In the genomic region with DNA sequence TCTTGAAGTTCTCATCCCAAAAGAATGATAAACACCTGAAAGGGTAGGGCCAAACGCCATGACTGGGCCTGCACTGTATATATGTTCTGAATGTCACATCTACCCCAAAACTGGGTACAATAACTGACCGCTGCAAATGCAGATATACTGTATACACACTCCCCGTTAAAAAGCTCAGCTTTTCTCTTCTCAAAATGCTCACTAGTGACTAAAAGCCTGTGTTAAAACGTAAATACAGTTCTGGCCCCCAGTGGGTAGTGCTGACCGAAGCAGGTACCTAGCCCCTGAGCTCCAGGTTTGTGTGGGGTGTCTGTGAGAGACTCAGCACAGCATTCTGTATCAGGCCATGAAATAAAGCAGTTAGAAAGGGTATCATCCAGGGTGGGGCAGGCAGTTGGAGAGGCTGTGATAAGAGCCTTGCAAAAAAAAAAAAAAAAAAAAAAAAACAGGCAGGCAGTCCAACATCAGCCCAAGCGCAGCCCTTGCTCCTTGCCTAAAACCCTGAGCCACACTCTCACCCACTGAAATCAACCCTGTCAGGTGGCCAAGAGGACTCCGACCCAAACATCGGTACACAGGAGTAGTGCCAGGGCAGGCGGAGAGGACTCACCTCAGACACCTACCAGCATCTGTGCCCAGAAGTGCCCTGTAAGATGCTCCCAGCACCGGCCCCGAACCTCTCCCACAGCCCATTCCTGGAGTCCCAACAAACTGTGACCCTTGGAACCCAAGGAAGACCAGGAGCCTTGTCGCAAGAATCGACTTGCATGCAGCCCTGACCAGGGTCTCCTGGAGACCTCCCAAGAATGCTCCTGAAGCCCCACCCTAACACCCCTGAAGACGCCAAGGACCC, we compare ENCODE assay signal across 8 mouse cellular contexts. TPM values are rescaled to one million over a fixed set of nuclear protein-coding genes. Genes with fewer than 3 reads are reported as not detected.
DNase-seq lines count a peak whose midpoint lies in the region; ATAC-seq and TF ChIP-seq lines count a peak whose summit lies in the region.

No protein-coding gene starts in this region.

- DNase-seq in cerebellum, adult 11-12 months, result peak; percentile 45
- DNase-seq in cerebellum, adult 9-10 months, result no peak
- DNase-seq in ZHBTc4 (ENCODE audit: low read depth, low spot score), result peak; percentile 9
- no peak for DNase-seq in kidney, postnatal 0 days (ENCODE audit: low spot score)
- DNase-seq in ovary, postnatal 14 days (ENCODE audit: low spot score), result no peak
- DNase-seq in right cerebral cortex, postnatal 4 days, result no peak

- no peaks in the 10 kb centered on the region for H3K36me3 ChIP-seq in heart, embryonic 11.5 days (ENCODE audit: control insufficient read depth, insufficient read depth, low read length)
- H3K36me3 ChIP-seq in kidney, postnatal 0 days (ENCODE audit: insufficient read depth, low read length), result no peaks in the 10 kb centered on the region
- H3K36me3 ChIP-seq in midbrain, embryonic 16.5 days (ENCODE audit: control insufficient read depth, insufficient read depth, low read length), result no peaks in the 10 kb centered on the region

- no peak for TF ChIP-seq CTCF in kidney, postnatal 0 days (IDR thresholded peaks at IDR 0.05; ENCODE audit: low read depth)

- peak; percentile 47 for ATAC-seq in heart, embryonic 11.5 days (replicated peaks; ENCODE audit: insufficient number of reproducible peaks, low FRiP score, low TSS enrichment)
- no peak for ATAC-seq in kidney, postnatal 0 days (replicated peaks; ENCODE audit: low FRiP score, low read depth)
- peak; percentile 36 for ATAC-seq in midbrain, embryonic 16.5 days

- H3K9me3 ChIP-seq in heart, embryonic 11.5 days (replicated peaks; ENCODE audit: control insufficient read depth, low read length), result no peaks in the 10 kb centered on the region
- no peaks in the 10 kb centered on the region for H3K9me3 ChIP-seq in kidney, postnatal 0 days (replicated peaks; ENCODE audit: low read length)
- no peaks in the 10 kb centered on the region for H3K9me3 ChIP-seq in midbrain, embryonic 16.5 days (replicated peaks; ENCODE audit: control insufficient read depth, low read length, poor library complexity, severe bottlenecking)

- H3K4me2 ChIP-seq in heart, embryonic 11.5 days, result peak overlapping the region; percentile 89
- peak overlapping the region; percentile 86 for H3K4me2 ChIP-seq in kidney, postnatal 0 days (ENCODE audit: low read length)
- peak overlapping the region; percentile 62 for H3K4me2 ChIP-seq in midbrain, embryonic 16.5 days (ENCODE audit: low read length)

- H3K4me1 ChIP-seq in heart, embryonic 11.5 days (ENCODE audit: control insufficient read depth, insufficient read depth, low read length), result peaks cover 13% of the 10 kb centered on the region
- H3K4me1 ChIP-seq in kidney, postnatal 0 days (replicated peaks; ENCODE audit: insufficient read depth, low read length), result peaks cover 14% of the 10 kb centered on the region
- H3K4me1 ChIP-seq in midbrain, embryonic 16.5 days (ENCODE audit: control insufficient read depth, insufficient read depth, low read length), result peaks cover 11% of the 10 kb centered on the region

- peak overlapping the region; percentile 71 for H3K4me3 ChIP-seq in heart, embryonic 11.5 days (ENCODE audit: low read depth, low read length)
- peak overlapping the region; percentile 83 for H3K4me3 ChIP-seq in kidney, postnatal 0 days (replicated peaks; ENCODE audit: low read depth, low read length)
- peak overlapping the region; percentile 69 for H3K4me3 ChIP-seq in midbrain, embryonic 16.5 days (ENCODE audit: low read depth, low read length)

- 47% methylated on average over 14 of the region's 14 CpGs for WGBS in heart, embryonic 11.5 days (ENCODE audit: insufficient replicate concordance)
- 52% methylated on average over 13 of the region's 14 CpGs for WGBS in kidney, postnatal 0 days
- 52% methylated on average over 14 of the region's 14 CpGs for WGBS in midbrain, embryonic 16.5 days

- H3K9ac ChIP-seq in heart, embryonic 11.5 days (ENCODE audit: low read depth, low read length), result peak overlapping the region; percentile 77
- peak overlapping the region; percentile 76 for H3K9ac ChIP-seq in kidney, postnatal 0 days (ENCODE audit: low read depth, low read length)
- peak overlapping the region; percentile 85 for H3K9ac ChIP-seq in midbrain, embryonic 16.5 days (ENCODE audit: low read depth, low read length)

- H3K27ac ChIP-seq in heart, embryonic 11.5 days (ENCODE audit: low read depth, low read length), result peak overlapping the region; percentile 54; the same call in 1 of the 2 replicates
- H3K27ac ChIP-seq in kidney, postnatal 0 days, result peak overlapping the region; percentile 40; the same call in 1 of the 2 replicates
- peak overlapping the region; percentile 35; the same call in 1 of the 2 replicates for H3K27ac ChIP-seq in midbrain, embryonic 16.5 days (ENCODE audit: low read length)

- no peaks in the 10 kb centered on the region for H3K27me3 ChIP-seq in heart, embryonic 11.5 days (ENCODE audit: control insufficient read depth, insufficient read depth, low read length)
- no peaks in the 10 kb centered on the region for H3K27me3 ChIP-seq in kidney, postnatal 0 days (ENCODE audit: insufficient read depth, low read length)
- no peaks in the 10 kb centered on the region for H3K27me3 ChIP-seq in midbrain, embryonic 16.5 days (ENCODE audit: control insufficient read depth, insufficient read depth, low read depth, low read length)

RNA-seq across cellular contexts. Expression of gene Stx2, which starts 1.0 kb away (rescaled TPM):
- polyA plus RNA-seq in heart, embryonic 11.5 days (2014; fragmentation: Nextera tagmentation; extraction: Ambion mirVana), result 23.1 and 24.2 TPM in 2 replicates
- polyA plus RNA-seq in kidney, postnatal 0 days (2015; fragmentation: Nextera tagmentation; extraction: Ambion mirVana), result 32.7 and 33.0 TPM in 2 replicates
- 14.8 TPM in 2 replicates for polyA plus RNA-seq in midbrain, embryonic 16.5 days (2015; fragmentation: Nextera tagmentation; extraction: Ambion mirVana)

RNA-seq across cellular contexts. Expression of gene Ran, which starts 12.5 kb away (rescaled TPM):
- 499 and 500 TPM in 2 replicates for polyA plus RNA-seq in heart, embryonic 11.5 days (2014; fragmentation: Nextera tagmentation; extraction: Ambion mirVana)
- polyA plus RNA-seq in kidney, postnatal 0 days (2015; fragmentation: Nextera tagmentation; extraction: Ambion mirVana), result 392 and 446 TPM in 2 replicates
- 329 and 357 TPM in 2 replicates for polyA plus RNA-seq in midbrain, embryonic 16.5 days (2015; fragmentation: Nextera tagmentation; extraction: Ambion mirVana)

RNA-seq across cellular contexts. Expression of gene Rimbp2, which starts 54.0 kb away (rescaled TPM):
- 0.03 and 0.39 TPM in 2 replicates for polyA plus RNA-seq in heart, embryonic 11.5 days (2014; fragmentation: Nextera tagmentation; extraction: Ambion mirVana)
- not detected in 2 replicates for polyA plus RNA-seq in kidney, postnatal 0 days (2015; fragmentation: Nextera tagmentation; extraction: Ambion mirVana)
- 6.2 and 6.8 TPM in 2 replicates for polyA plus RNA-seq in midbrain, embryonic 16.5 days (2015; fragmentation: Nextera tagmentation; extraction: Ambion mirVana)

Comparison
In these comparisons a context has a peak if more than half of its experiments do, and no peak if none do; other contexts are left out.
1. DNase-seq: peak in cerebellum, adult 11-12 months (single experiment) and ZHBTc4 (single experiment); none in cerebellum, adult 9-10 months (single experiment), kidney, postnatal 0 days (single experiment), ovary, postnatal 14 days (single experiment) and right cerebral cortex, postnatal 4 days (single experiment).
2. Peak in every context shown above with its lines, with median percentiles within 50 percentile points of each other: H3K27ac ChIP-seq, H3K4me2 ChIP-seq, H3K4me3 ChIP-seq and H3K9ac ChIP-seq.